Mouse (Mus musculus): ENCODE measurements at regions not wholly inside any gene's neighbourhood (a gene's known extent, or its start where the extent isn't known, plus 50 kb on each side); places are given as distances from the start of the nearest gene placed in this dataset.

GRCm38 (mm10) chr2:79186878-79187277 is 68.3 kb upstream of the Itga4 start:
- TF ChIP-seq POLR2A (IDR thresholded peaks at IDR 0.05; ENCODE audit: low read depth, low read length): no peak
- no peak for TF ChIP-seq CTCF (IDR thresholded peaks at IDR 0.05; ENCODE audit: extremely low read depth, insufficient read length, insufficient replicate concordance, low read depth, low read length)

Data from small intestine, adult 2 months (tissue).